Comparison of ENCODE assay signal across 16 mouse cellular contexts in the genomic region with DNA sequence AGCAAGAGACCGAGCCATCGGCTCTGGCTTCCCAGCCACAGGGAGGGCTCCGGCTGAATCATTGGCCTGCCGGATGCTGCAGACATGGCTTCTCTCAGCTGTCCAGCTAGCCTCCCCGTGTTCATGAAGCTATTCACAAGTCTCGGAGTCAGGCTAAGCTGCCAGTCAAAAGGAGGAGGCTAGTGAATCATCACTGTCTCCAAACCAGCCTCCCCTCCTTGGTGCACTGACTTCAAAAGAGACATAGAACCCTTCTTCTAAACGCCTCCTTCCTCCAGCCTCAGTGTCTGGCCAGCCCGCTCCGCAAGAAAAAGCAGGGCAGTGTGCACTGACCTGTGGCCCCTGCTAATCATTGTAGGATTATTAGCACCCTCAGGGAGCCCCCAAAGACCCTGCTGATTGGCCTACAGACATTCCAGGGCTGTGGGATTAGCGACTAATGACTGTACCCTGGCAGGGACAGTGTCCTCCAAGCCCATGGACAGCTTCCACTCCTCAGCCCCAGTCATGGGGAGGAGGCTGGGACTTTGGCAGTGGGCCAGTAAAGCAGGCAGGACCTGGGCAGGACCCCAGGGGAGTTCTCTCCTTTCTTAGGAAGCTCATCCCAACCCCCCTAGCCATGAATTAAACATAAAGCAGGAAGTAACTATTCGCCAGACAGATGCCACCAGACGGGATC. TPM values are rescaled to one million over a fixed set of nuclear protein-coding genes. Genes with fewer than 3 reads are reported as not detected.
A peak's percentile ranks its signal among the peaks of the same experiment; 100 is the strongest.
DNase-seq lines count a peak whose midpoint lies in the region; ATAC-seq lines count a peak whose summit lies in the region.
"Had no signal": no experiment of that assay in that cellular context is flagged by ENCODE, and none has a peak within 500 bp of the region (broad histone marks: within the 10 kb centered on the region; RNA-seq: fewer than 3 reads in every experiment).

No protein-coding gene starts in this region.

- peaks cover 15% of the 10 kb centered on the region for H3K4me1 ChIP-seq in kidney, embryonic 14.5 days (ENCODE audit: control insufficient read depth, insufficient read depth, low read length)
- H3K4me1 ChIP-seq in embryonic facial prominence, embryonic 12.5 days: peaks cover 7% of the 10 kb centered on the region; the same call in 1 of the 2 replicates
- no peaks in the 10 kb centered on the region for H3K4me1 ChIP-seq in midbrain, embryonic 14.5 days (ENCODE audit: control insufficient read depth, insufficient read depth, low read length)
- H3K4me1 ChIP-seq: liver, embryonic 15.5 days had no signal

- H3K36me3 ChIP-seq in kidney, embryonic 14.5 days (ENCODE audit: control insufficient read depth, insufficient read depth, low read length): no peaks in the 10 kb centered on the region
- no peaks in the 10 kb centered on the region for H3K36me3 ChIP-seq in embryonic facial prominence, embryonic 12.5 days
- no peaks in the 10 kb centered on the region for H3K36me3 ChIP-seq in midbrain, embryonic 14.5 days (ENCODE audit: control insufficient read depth, insufficient read depth, low read length)
- H3K36me3 ChIP-seq: limb, embryonic 10.5 days; liver, embryonic 15.5 days had no signal

- H3K9ac ChIP-seq in kidney, embryonic 14.5 days (ENCODE audit: low read depth, low read length): peak overlapping the region; percentile 55
- no peak overlapping the region for H3K9ac ChIP-seq in embryonic facial prominence, embryonic 12.5 days
- no peak overlapping the region for H3K9ac ChIP-seq in midbrain, embryonic 14.5 days (replicated peaks; ENCODE audit: low read length)
- H3K9ac ChIP-seq: liver, embryonic 15.5 days had no signal

- no peaks in the 10 kb centered on the region for H3K27me3 ChIP-seq in kidney, embryonic 14.5 days (ENCODE audit: control insufficient read depth, insufficient read depth, low read length)
- H3K27me3 ChIP-seq in embryonic facial prominence, embryonic 12.5 days: no peaks in the 10 kb centered on the region
- no peaks in the 10 kb centered on the region for H3K27me3 ChIP-seq in midbrain, embryonic 14.5 days (ENCODE audit: control insufficient read depth, insufficient read depth, low read length)

- peak overlapping the region; percentile 42 for H3K4me2 ChIP-seq in kidney, embryonic 14.5 days (replicated peaks; ENCODE audit: low read depth, low read length)
- no peak overlapping the region for H3K4me2 ChIP-seq in embryonic facial prominence, embryonic 12.5 days (replicated peaks)
- no peak overlapping the region for H3K4me2 ChIP-seq in midbrain, embryonic 14.5 days (ENCODE audit: low read length)
- H3K4me2 ChIP-seq: liver, embryonic 15.5 days had no signal

- ATAC-seq in kidney, embryonic 14.5 days (ENCODE audit: low FRiP score, low TSS enrichment): peak; percentile 86
- peak; percentile 82; the same call in 1 of the 2 replicates for ATAC-seq in embryonic facial prominence, embryonic 12.5 days (ENCODE audit: insufficient number of reproducible peaks, insufficient read depth, low FRiP score, low TSS enrichment)
- no peak for ATAC-seq in midbrain, embryonic 14.5 days (ENCODE audit: low FRiP score, low TSS enrichment)

- no peaks in the 10 kb centered on the region for H3K9me3 ChIP-seq in kidney, embryonic 14.5 days (ENCODE audit: control insufficient read depth, low read length)
- no peaks in the 10 kb centered on the region for H3K9me3 ChIP-seq in embryonic facial prominence, embryonic 12.5 days
- no peaks in the 10 kb centered on the region for H3K9me3 ChIP-seq in midbrain, embryonic 14.5 days (ENCODE audit: control insufficient read depth, low read length)
- H3K9me3 ChIP-seq: limb, embryonic 10.5 days; liver, embryonic 15.5 days had no signal

- H3K4me3 ChIP-seq in kidney, embryonic 14.5 days (ENCODE audit: low read length): peak overlapping the region; percentile 32
- H3K4me3 ChIP-seq in embryonic facial prominence, embryonic 12.5 days: no peak overlapping the region
- H3K4me3 ChIP-seq in midbrain, embryonic 14.5 days (replicated peaks; ENCODE audit: low read depth, low read length): no peak overlapping the region
- H3K4me3 ChIP-seq: limb, embryonic 10.5 days; liver, embryonic 15.5 days; myocyte had no signal

- H3K27ac ChIP-seq in kidney, embryonic 14.5 days (ENCODE audit: low read depth, low read length): peak overlapping the region; percentile 86
- H3K27ac ChIP-seq in embryonic facial prominence, embryonic 12.5 days: no peak overlapping the region
- H3K27ac ChIP-seq in midbrain, embryonic 14.5 days (replicated peaks; ENCODE audit: low read depth, low read length): no peak overlapping the region
- H3K27ac ChIP-seq: limb, embryonic 10.5 days; liver, embryonic 15.5 days had no signal

- no peak for DNase-seq in kidney, adult 9 months
- DNase-seq in right cerebral cortex, adult 18-20 months: peak; percentile 7
- DNase-seq in right cerebral cortex, adult 2 months (ENCODE audit: low spot score in 2 of 2): no peak
- peak; percentile 46 for DNase-seq in midbrain, embryonic 14.5 days
- DNase-seq in adipocyte (ENCODE audit: low spot score): no peak
- DNase-seq in spleen, postnatal 14 days (ENCODE audit: low spot score in 2 of 2): no peak
- DNase-seq: adrenal gland, postnatal 14 days; lung, postnatal 4 days; spleen, adult 18-20 months had no signal

- 39% methylated on average over 12 of the region's 12 CpGs for WGBS in kidney, embryonic 14.5 days
- WGBS in embryonic facial prominence, embryonic 12.5 days: 40% methylated on average over 12 of the region's 12 CpGs
- 24% methylated on average over 12 of the region's 12 CpGs for WGBS in midbrain, embryonic 14.5 days

RNA-seq across cellular contexts. Expression of a gene that starts 10.5 kb away (rescaled TPM):
- 51.6 and 59.0 TPM in 2 replicates for polyA plus RNA-seq in kidney, embryonic 14.5 days (2014; fragmentation: Nextera tagmentation; extraction: Ambion mirVana)
- 1.6 and 2.3 TPM in 2 replicates for polyA plus RNA-seq in embryonic facial prominence, embryonic 12.5 days (2016; fragmentation: Nextera tagmentation; extraction: Ambion mirVana)
- polyA plus RNA-seq in midbrain, embryonic 14.5 days (2014; fragmentation: Nextera tagmentation; extraction: Ambion mirVana): 0.09 and 0.34 TPM in 2 replicates
- polyA plus RNA-seq: intestine, embryonic 14.5 days; limb, embryonic 10.5 days; liver, embryonic 15.5 days; thymus, postnatal 0 days had no signal

RNA-seq across cellular contexts. Expression of a gene that starts 12.7 kb away (rescaled TPM):
- 3.9 and 8.6 TPM in 2 replicates for polyA plus RNA-seq in kidney, embryonic 14.5 days (2014; fragmentation: Nextera tagmentation; extraction: Ambion mirVana)
- 12.8 and 14.3 TPM in 2 replicates for polyA plus RNA-seq in embryonic facial prominence, embryonic 12.5 days (2016; fragmentation: Nextera tagmentation; extraction: Ambion mirVana)
- 6.9 TPM in 2 replicates for polyA plus RNA-seq in midbrain, embryonic 14.5 days (2014; fragmentation: Nextera tagmentation; extraction: Ambion mirVana)

RNA-seq across cellular contexts. Expression of a gene that starts 25.6 kb away (rescaled TPM):
- 53.3 and 77.3 TPM in 2 replicates for polyA plus RNA-seq in kidney, embryonic 14.5 days (2014; fragmentation: Nextera tagmentation; extraction: Ambion mirVana)
- polyA plus RNA-seq in embryonic facial prominence, embryonic 12.5 days (2016; fragmentation: Nextera tagmentation; extraction: Ambion mirVana): 26.0 and 26.9 TPM in 2 replicates
- not detected in 2 replicates for polyA plus RNA-seq in midbrain, embryonic 14.5 days (2014; fragmentation: Nextera tagmentation; extraction: Ambion mirVana)
- polyA plus RNA-seq: myocyte had no signal

RNA-seq across cellular contexts. Expression of a gene that starts 48.8 kb away (rescaled TPM):
- 37.9 and 59.7 TPM in 2 replicates for polyA plus RNA-seq in kidney, embryonic 14.5 days (2014; fragmentation: Nextera tagmentation; extraction: Ambion mirVana)
- polyA plus RNA-seq in embryonic facial prominence, embryonic 12.5 days (2016; fragmentation: Nextera tagmentation; extraction: Ambion mirVana): 69.9 and 71.9 TPM in 2 replicates
- polyA plus RNA-seq in midbrain, embryonic 14.5 days (2014; fragmentation: Nextera tagmentation; extraction: Ambion mirVana): 73.1 and 75.9 TPM in 2 replicates

RNA-seq across cellular contexts. Expression of a gene that starts 50.2 kb away (rescaled TPM):
- 2.3 and 6.7 TPM in 2 replicates for polyA plus RNA-seq in kidney, embryonic 14.5 days (2014; fragmentation: Nextera tagmentation; extraction: Ambion mirVana)
- polyA plus RNA-seq in embryonic facial prominence, embryonic 12.5 days (2016; fragmentation: Nextera tagmentation; extraction: Ambion mirVana): 5.5 and 5.6 TPM in 2 replicates
- polyA plus RNA-seq in midbrain, embryonic 14.5 days (2014; fragmentation: Nextera tagmentation; extraction: Ambion mirVana): 5.0 and 7.5 TPM in 2 replicates

Comparison
In these comparisons a context has a peak if more than half of its experiments do, and no peak if none do; other contexts are left out.
1. DNase-seq: peak in right cerebral cortex, adult 18-20 months (single experiment) and midbrain, embryonic 14.5 days (single experiment); none in kidney, adult 9 months (single experiment), right cerebral cortex, adult 2 months (0 of 2), adipocyte (single experiment) and spleen, postnatal 14 days (0 of 2).
2. RNA of a gene that starts 10.5 kb away (polyA plus RNA-seq): 51.6 to 59.0 TPM in kidney, embryonic 14.5 days; 1.6 to 2.3 TPM in embryonic facial prominence, embryonic 12.5 days and 0.09 to 0.34 TPM in midbrain, embryonic 14.5 days; every median in the first group is over 10 times any median in the second.
3. RNA of a gene that starts 25.6 kb away (polyA plus RNA-seq): 53.3 to 77.3 TPM in kidney, embryonic 14.5 days and 26.0 to 26.9 TPM in embryonic facial prominence, embryonic 12.5 days; not detected in midbrain, embryonic 14.5 days; every median in the first group is over 10 times any median in the second.